Mouse (Mus musculus): ENCODE results near the gene AC109138.7. TPM values are rescaled to one million over a fixed set of nuclear protein-coding genes. Genes with fewer than 3 reads are reported as not detected.

Gene AC109138.7
- polyA plus RNA-seq, 1 experiment from 2014 or later: not detected

DNA sequence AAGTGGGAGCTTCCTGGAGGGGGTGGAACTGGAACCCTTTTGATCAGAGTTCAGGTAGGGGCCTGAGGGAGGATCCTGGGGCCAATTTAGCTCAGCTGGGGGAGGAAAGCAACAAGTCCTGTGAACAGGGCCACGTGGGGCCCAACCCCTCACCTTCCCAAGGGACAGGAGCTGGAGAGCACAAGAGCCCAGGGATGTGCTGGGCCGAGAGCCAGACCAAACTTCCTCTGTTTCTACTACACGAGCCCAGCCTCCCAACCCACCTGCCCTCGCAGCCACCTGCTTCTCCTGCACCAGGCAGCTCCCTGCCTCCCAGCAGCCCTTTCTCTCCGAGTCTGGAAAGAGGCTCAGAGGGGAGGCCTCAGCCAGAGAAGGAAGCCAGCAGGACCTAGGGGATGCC is 17.6 kb upstream of the AC109138.7 start:
- peaks cover 78% of the 10 kb centered on the region for H3K36me3 ChIP-seq
- WGBS: 60% methylated on average over 5 of the region's 5 CpGs
- H3K9me3 ChIP-seq: no peaks in the 10 kb centered on the region
- H3K27me3 ChIP-seq (ENCODE audit: insufficient read depth, poor library complexity, severe bottlenecking): no peaks in the 10 kb centered on the region
- no peak overlapping the region for H3K4me3 ChIP-seq
- H3K27ac ChIP-seq: no peak overlapping the region
- DNase-seq (ENCODE audit: low spot score): no peak
- H3K4me1 ChIP-seq (replicated peaks): peaks cover 50% of the 10 kb centered on the region

DNA sequence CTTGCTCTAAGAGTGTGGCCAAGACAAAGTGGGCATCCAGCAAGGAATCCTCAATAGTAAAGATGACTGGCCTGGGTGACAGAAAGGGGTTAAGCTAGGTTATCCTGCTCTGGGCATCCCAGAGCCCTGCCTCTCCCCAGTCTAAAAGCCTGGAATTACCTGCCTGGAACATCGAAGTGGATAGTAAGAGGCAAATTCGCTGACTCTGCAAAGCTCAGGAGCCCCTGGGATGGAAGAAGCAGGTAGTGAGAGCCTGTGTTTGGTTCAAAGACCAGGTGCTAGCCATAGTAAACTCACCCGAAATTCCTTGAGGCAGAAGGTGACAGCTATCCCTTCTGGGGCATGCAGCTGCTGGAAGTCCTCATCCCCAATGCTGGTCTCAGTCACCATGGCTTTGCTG is 17.0 kb upstream of the AC109138.7 start:
- no peaks in the 10 kb centered on the region for H3K27me3 ChIP-seq (ENCODE audit: insufficient read depth, poor library complexity, severe bottlenecking)
- H3K36me3 ChIP-seq: peaks cover 78% of the 10 kb centered on the region
- no peak overlapping the region for H3K27ac ChIP-seq
- 73% methylated on average over 3 of the region's 3 CpGs for WGBS
- DNase-seq (ENCODE audit: low spot score): no peak
- H3K4me3 ChIP-seq: no peak overlapping the region
- H3K9me3 ChIP-seq: no peaks in the 10 kb centered on the region
- H3K4me1 ChIP-seq (replicated peaks): peaks cover 51% of the 10 kb centered on the region

DNA sequence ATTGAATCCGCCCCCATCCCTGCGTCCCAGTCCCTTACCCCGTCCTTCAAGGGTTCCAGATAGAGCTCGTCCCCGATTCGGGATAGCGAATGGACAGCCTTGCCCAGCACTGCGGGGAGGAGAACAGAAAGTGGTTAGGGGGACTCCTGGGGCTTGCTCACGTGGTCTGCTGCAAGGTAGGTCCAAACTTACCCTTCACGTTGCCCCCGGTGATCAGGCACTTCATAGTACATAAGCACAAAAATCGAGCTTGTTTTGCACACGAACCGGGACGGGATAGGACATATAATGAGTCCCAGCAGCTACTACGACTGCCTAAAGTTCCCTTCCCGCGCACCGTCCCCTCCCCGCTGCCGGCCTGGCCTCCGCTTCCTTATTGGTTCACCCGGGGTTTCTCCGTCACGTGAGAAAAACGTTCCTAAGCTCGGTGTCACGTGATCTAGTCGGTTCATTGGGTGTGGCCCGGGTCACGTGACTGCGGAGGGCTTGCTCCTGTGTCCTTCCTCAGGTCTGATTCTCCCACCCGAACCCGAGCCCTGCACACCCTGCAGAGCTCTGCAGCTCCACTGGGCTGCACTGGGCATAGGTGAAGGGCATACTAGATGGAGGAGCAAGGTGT is 12.8 kb upstream of the AC109138.7 start, which contains the start of gene Rad9a:
Gene Rad9a (minus strand): TSS at position 372 of the 619 bp plus-strand sequence.
- Histone ChIP-seq H3K4me3 (peak within 1 kb of the TSS; percentile 67), H3K4me1 (replicated peaks) (peaks cover 36% of the 10 kb centered on the region), H3K36me3 (peaks cover 42% of the 10 kb centered on the region), H3K9me3 (no peaks in the 10 kb centered on the region), H3K27me3 (ENCODE audit: insufficient read depth, poor library complexity, severe bottlenecking) (peaks cover 22% of the 10 kb centered on the region), H3K27ac (peak within 1 kb of the TSS; percentile 89)
- WGBS: under 1% methylated on average over 34 of the region's 34 CpGs
- peak; percentile 96 for DNase-seq (ENCODE audit: low spot score)

DNA sequence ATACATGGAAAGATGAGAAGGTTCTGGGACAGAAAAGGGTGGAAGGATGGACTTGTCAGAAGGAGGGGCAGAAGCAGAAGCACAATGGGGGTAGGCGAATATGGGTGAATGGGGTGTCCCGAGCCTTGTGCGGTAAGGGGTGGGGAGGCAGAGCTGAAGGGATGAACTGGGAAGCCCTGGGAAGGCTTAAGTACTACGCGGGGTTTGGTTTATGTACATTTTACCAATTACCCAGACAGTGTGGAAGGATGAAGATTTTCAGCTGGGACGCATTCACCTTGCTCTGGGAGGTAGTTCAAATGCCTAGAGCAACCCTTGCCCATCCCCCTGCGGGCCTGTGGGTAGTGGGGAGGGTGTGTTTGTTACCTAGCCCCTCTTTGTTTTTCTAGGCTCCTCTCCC is 12.0 kb upstream of the AC109138.7 start:
- Histone ChIP-seq H3K27ac (peak overlapping the region; percentile 89), H3K27me3 (ENCODE audit: insufficient read depth, poor library complexity, severe bottlenecking) (peaks cover 27% of the 10 kb centered on the region), H3K4me3 (peak overlapping the region; percentile 67), H3K36me3 (peaks cover 35% of the 10 kb centered on the region), H3K4me1 (replicated peaks) (peaks cover 37% of the 10 kb centered on the region), H3K9me3 (no peaks in the 10 kb centered on the region)
- no peak for DNase-seq (ENCODE audit: low spot score)
- 28% methylated on average over 7 of the region's 7 CpGs for WGBS

DNA sequence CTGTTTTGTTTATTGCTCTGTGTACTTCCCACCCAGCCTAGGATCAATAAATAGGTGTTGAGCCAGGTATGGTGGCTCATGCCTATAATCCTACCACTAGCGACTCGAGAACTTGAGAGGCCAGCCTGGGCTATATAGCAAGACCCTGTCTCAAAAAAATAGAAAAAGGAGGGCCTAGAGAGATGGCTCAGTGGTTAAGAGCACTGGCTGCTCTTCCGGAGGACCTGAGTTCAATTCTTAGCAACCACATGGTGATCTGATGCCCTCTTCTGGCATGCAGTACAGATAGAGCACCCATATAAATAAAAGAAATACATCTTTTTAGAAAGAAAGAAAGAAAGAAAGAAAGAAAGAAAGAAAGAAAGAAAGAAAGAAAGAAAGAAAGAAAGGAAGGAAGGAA is 11.0 kb upstream of the AC109138.7 start:
- Histone ChIP-seq H3K27me3 (ENCODE audit: insufficient read depth, poor library complexity, severe bottlenecking) (peaks cover 30% of the 10 kb centered on the region), H3K36me3 (peaks cover 25% of the 10 kb centered on the region), H3K27ac (no peak overlapping the region), H3K4me3 (0 out of 2 replicates have a peak overlapping the region, but pooled peaks have one; percentile 67), H3K9me3 (no peaks in the 10 kb centered on the region), H3K4me1 (replicated peaks) (peaks cover 37% of the 10 kb centered on the region)
- 68% methylated on average over 3 of the region's 3 CpGs for WGBS
- no peak for DNase-seq (ENCODE audit: low spot score)

DNA sequence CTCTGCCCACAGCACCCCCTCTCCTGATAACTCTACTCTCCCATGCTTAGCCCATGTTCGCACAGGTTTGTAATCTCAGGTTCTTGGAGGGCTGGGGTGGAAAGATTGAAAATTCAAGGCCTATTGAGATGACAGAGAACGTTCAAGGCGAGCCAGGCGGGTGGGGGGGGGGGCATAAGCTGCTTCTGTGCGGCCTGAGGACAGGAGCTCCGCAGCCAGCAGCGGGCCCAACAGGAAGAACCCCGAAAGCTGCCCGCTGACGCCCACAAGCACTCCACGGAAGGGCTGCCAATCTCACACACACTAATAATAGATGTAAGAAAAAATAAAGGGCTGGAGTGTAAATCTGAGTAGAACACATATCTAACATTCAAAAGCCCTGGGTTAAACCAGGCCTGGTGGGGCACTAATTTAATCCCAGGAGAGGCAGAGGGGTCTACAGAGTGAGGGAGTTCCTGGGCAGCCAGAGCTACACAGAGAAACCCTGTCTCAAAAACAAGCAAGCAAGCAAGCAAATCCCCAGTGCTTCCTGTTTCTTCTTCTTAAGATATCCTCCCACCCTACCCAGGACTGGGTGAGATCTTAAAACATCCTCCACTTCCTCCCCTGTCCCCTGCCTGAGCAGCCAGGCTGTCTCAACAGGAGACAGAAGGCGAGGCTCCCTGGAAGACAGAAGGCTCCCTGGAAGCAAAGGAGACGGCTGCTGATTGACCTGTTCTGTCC is 10.4 kb upstream of the AC109138.7 start:
- H3K4me3 ChIP-seq: no peak overlapping the region
- H3K36me3 ChIP-seq: peaks cover 18% of the 10 kb centered on the region
- WGBS: 66% methylated on average over 13 of the region's 13 CpGs
- H3K27ac ChIP-seq: no peak overlapping the region
- H3K27me3 ChIP-seq (ENCODE audit: insufficient read depth, poor library complexity, severe bottlenecking): peaks cover 35% of the 10 kb centered on the region
- no peak for DNase-seq (ENCODE audit: low spot score)
- H3K9me3 ChIP-seq: no peaks in the 10 kb centered on the region
- H3K4me1 ChIP-seq (replicated peaks): peaks cover 37% of the 10 kb centered on the region

DNA sequence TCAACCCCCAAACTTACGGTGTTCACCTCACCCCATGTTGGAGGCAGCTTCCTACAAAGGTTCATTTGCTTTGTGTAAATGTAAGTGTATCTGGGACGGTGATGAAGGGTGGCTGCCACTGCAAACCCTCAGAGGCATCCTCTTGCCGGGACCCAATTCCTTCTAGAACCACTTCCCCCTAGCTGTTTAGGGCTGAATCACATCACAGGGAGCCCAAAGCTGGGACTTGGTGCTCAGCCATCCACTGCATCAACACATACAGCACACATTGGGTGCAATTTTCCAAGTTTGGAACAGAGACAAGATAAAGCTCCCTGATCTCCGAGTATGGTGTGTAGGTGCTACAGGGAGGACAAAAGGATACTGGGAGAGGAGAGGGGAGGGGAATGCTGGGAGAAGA is 9.3 kb upstream of the AC109138.7 start:
- Histone ChIP-seq H3K36me3 (peaks cover 7% of the 10 kb centered on the region), H3K9me3 (no peaks in the 10 kb centered on the region), H3K4me3 (no peak overlapping the region), H3K4me1 (replicated peaks) (peaks cover 31% of the 10 kb centered on the region), H3K27ac (no peak overlapping the region), H3K27me3 (ENCODE audit: insufficient read depth, poor library complexity, severe bottlenecking) (peaks cover 43% of the 10 kb centered on the region)
- WGBS: 53% methylated on average over 4 of the region's 4 CpGs
- DNase-seq (ENCODE audit: low spot score): no peak

DNA sequence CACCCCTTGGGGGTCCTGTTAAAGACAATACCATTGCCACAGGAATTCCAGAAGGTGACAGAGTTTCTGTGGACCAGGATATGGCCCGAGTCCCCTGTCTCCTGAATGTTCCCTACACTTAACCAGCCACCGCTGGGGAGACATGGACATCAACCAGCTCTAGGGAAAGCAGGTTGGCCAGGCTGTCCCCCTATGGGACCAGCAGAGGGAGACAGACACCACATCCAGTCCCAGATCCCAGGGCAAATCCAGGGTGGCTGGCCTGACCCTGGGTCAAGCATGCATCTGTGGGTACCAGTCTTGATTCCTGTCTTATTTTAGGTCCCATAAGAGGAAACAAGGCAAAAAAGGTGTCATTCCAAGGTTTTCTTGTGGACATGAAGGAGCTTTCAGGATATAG is 7.2 kb upstream of the AC109138.7 start:
- Histone ChIP-seq H3K27me3 (ENCODE audit: insufficient read depth, poor library complexity, severe bottlenecking) (peaks cover 59% of the 10 kb centered on the region), H3K4me1 (replicated peaks) (peaks cover 23% of the 10 kb centered on the region), H3K4me3 (no peak overlapping the region), H3K36me3 (no peaks in the 10 kb centered on the region), H3K9me3 (no peaks in the 10 kb centered on the region), H3K27ac (no peak overlapping the region)
- DNase-seq (ENCODE audit: low spot score): peak; percentile 71
- WGBS: 1% methylated on average over 2 of the region's 2 CpGs

DNA sequence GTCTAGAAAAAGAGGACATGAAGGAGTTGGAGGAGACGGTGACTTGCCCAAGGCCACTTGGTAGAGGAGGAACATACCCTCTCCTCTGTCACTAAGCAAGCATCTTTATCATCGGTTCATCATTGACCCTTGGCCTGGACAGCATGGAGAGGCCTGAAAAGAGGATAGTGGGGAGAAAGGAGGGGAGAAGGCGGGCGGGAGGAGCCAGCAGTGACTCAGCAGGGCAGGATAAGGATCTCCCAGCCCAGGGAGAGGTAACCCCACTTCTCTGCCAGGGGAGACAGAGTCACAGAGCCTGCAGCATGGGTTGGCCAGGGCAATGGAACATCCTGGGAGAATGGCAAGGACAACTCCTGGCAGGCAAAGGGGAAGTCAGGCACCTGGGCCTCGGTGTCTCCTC is 5.6 kb upstream of the AC109138.7 start:
- H3K36me3 ChIP-seq: no peaks in the 10 kb centered on the region
- no peak overlapping the region for H3K4me3 ChIP-seq
- H3K27me3 ChIP-seq (ENCODE audit: insufficient read depth, poor library complexity, severe bottlenecking): peaks cover 69% of the 10 kb centered on the region
- H3K4me1 ChIP-seq (replicated peaks): peaks cover 29% of the 10 kb centered on the region
- no peak overlapping the region for H3K27ac ChIP-seq
- 68% methylated on average over 5 of the region's 5 CpGs for WGBS
- DNase-seq (ENCODE audit: low spot score): no peak
- H3K9me3 ChIP-seq: no peaks in the 10 kb centered on the region

DNA sequence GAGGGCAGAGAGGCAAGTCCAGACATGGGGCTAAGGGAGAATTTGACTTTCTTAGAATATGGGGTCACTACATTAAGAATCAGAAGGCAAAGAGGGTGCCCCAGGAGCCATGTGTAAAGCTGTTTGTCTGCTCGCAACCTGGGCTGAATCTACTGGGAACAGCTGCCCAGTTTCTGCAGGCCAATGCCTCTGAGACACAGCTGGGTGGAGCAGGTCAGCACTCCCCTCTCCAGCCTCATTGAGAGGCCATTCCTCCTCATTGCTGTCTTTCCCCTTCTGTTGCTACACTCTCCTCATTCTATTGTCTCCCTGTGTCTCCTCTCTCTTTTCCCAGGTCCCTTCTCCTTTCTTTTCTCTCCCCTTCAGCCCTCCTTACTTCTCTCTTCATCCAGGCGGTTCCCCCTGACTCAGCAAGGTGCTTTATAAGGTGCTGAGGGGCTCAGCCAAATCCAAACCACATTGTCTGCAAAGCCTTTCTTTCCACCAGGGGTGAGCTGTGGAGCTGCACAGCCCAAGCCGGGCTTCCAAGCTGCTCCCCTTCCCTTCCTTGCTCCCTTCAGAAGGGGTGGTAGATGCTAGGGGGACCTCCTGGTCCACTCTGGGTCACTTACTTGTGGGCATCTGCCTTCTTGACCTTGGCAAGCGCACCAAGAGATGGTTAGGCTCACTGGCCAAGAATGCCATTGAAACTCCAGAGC is 2.1 kb upstream of the AC109138.7 start:
- Histone ChIP-seq H3K27me3 (ENCODE audit: insufficient read depth, poor library complexity, severe bottlenecking) (peaks cover 83% of the 10 kb centered on the region), H3K9me3 (no peaks in the 10 kb centered on the region), H3K27ac (peak overlapping the region; percentile 64), H3K4me1 (replicated peaks) (peaks cover 58% of the 10 kb centered on the region), H3K4me3 (no peak overlapping the region), H3K36me3 (no peaks in the 10 kb centered on the region)
- WGBS: 13% methylated on average over 4 of the region's 4 CpGs
- DNase-seq (ENCODE audit: low spot score): no peak

DNA sequence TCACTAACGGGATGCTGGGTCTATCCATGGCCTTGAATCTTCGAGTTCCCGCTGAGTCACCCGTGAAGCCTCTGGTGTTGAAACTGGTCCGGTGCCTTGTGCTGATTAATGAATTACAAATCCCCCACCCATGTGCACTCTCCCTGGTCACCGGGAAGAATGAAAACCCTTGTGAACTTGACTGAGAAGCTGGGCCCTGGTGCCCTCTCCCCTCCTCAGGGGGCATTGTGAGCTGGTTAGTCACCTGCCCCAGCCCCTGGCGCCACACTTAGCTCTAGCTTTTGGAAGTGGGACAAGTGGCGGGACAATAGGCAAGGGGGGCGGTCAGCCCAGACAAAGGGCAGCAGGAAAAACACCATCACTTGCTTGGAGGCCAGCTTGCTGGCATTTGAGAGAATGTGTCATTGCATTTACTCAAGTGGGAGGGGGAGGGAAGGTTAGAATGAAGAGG is 608 bp upstream of the AC109138.7 start:
- H3K27me3 ChIP-seq (ENCODE audit: insufficient read depth, poor library complexity, severe bottlenecking): peaks cover 92% of the 10 kb centered on the region
- DNase-seq (ENCODE audit: low spot score): no peak
- WGBS: 3% methylated on average over 9 of the region's 9 CpGs
- H3K4me3 ChIP-seq: peak overlapping the region; percentile 70
- no peaks in the 10 kb centered on the region for H3K36me3 ChIP-seq
- H3K27ac ChIP-seq: peak overlapping the region; percentile 87; the same call in 1 of the 2 replicates
- no peaks in the 10 kb centered on the region for H3K9me3 ChIP-seq
- H3K4me1 ChIP-seq (replicated peaks): peaks cover 62% of the 10 kb centered on the region

DNA sequence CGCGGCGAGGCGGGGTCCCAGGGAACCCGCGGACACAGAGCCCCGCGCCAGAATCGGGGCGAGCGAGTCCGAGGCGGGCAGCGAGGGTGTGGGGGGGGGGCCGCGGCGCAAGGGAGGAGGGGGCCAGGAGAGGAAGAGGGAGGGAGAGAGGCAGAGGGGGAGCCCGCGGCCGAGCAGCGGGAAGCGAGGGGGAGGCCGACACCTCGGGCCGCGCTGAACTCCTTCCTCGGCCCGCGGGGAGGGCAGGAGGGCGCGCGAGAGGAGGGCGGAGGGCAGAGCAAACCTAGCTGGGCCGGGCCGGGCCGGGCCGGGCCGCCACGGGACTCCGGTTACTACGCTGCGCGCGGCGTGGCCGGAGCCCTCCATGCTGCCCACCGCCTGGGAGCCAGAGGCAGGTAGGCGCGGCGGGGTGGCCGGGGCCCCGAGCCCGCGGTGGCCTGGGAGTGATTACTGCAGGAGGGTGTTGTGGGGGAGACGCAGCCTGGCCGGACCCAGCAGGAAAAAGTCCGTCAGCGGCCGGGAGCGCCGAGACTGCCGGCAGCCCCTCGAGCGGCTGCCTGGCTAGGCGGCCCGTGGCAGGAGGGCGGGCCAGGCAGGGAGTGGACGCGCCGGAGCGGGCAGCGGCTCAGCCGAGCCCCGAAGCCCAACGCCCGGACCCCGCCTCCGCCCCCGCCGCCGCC is 754 bp downstream of the AC109138.7 start:
- no peaks in the 10 kb centered on the region for H3K9me3 ChIP-seq
- DNase-seq (ENCODE audit: low spot score): peak; percentile 64
- H3K27ac ChIP-seq: peak overlapping the region; percentile 87
- WGBS: under 1% methylated on average over 78 of the region's 81 CpGs
- H3K36me3 ChIP-seq: no peaks in the 10 kb centered on the region
- peaks cover 62% of the 10 kb centered on the region for H3K4me1 ChIP-seq (replicated peaks)
- peak overlapping the region; percentile 70 for H3K4me3 ChIP-seq
- peaks cover 92% of the 10 kb centered on the region for H3K27me3 ChIP-seq (ENCODE audit: insufficient read depth, poor library complexity, severe bottlenecking)
